ENCODE assay signal across 8 mouse cellular contexts in the genomic region with DNA sequence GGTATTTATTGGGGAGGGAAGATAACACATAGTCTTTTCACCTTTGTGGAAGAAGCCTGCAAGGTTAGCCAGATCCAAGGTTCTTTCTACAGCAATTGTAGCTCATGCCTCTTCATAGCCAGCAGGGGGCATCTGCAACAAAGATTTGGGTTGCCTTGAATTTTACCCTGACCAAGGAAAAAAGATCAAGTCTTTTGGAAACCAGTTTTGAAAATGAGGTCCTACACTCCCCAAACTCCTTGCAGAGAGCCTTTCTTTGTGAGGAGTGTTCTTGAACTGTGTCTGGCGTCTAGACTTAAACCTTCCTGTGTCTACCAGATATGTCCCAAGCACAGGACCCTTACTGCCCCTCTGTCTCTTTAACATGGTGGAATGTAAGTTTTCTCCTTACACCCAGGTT. TPM values are rescaled to one million over a fixed set of nuclear protein-coding genes. Genes with fewer than 3 reads are reported as not detected.
A peak's percentile ranks its signal among the peaks of the same experiment; 100 is the strongest.
DNase-seq lines count a peak whose midpoint lies in the region; ATAC-seq and TF ChIP-seq lines count a peak whose summit lies in the region.

No protein-coding gene starts in this region.

- peak; percentile 46 for TF ChIP-seq CTCF in liver, embryonic 14.5 days (IDR thresholded peaks at IDR 0.05; ENCODE audit: low read depth)
- TF ChIP-seq CTCF in embryonic fibroblast, embryonic 13.5 days (IDR thresholded peaks at IDR 0.05; ENCODE audit: borderline replicate concordance, insufficient read depth, low read length), result no peak

- 52% methylated on average over 1 of the region's 1 CpGs for WGBS in liver, embryonic 14.5 days (ENCODE audit: insufficient replicate concordance)
- WGBS in limb, embryonic 14.5 days, result 75% methylated on average over 1 of the region's 1 CpGs

- no peaks in the 10 kb centered on the region for H3K27me3 ChIP-seq in liver, embryonic 14.5 days (ENCODE audit: control insufficient read depth, insufficient read depth, low read length)
- H3K27me3 ChIP-seq in limb, embryonic 14.5 days (ENCODE audit: control insufficient read depth, insufficient read depth, low read length), result no peaks in the 10 kb centered on the region

- no peak overlapping the region for H3K9ac ChIP-seq in liver, embryonic 14.5 days (replicated peaks)
- H3K9ac ChIP-seq in limb, embryonic 14.5 days (ENCODE audit: low read depth, low read length, severe bottlenecking), result no peak overlapping the region

- H3K4me2 ChIP-seq in liver, embryonic 14.5 days (ENCODE audit: low read depth), result no peak overlapping the region
- H3K4me2 ChIP-seq in limb, embryonic 14.5 days (replicated peaks; ENCODE audit: low read depth, low read length, severe bottlenecking), result no peak overlapping the region

- ATAC-seq in cerebellum, adult (ENCODE audit: insufficient number of reproducible peaks, low FRiP score, low TSS enrichment), result no peak
- ATAC-seq in liver, embryonic 14.5 days (ENCODE audit: insufficient read depth), result no peak
- peak; percentile 34; the same call in 1 of the 2 replicates for ATAC-seq in limb, embryonic 14.5 days (ENCODE audit: low FRiP score, low read depth)

- no peaks in the 10 kb centered on the region for H3K4me1 ChIP-seq in liver, embryonic 14.5 days (replicated peaks; ENCODE audit: control insufficient read depth in 2 of 2, insufficient read depth in 2 of 2, low read length in 1 of 2)
- H3K4me1 ChIP-seq in embryonic fibroblast, embryonic 13.5 days (ENCODE audit: control insufficient read depth, insufficient read depth, low read length), result peaks cover 14% of the 10 kb centered on the region
- H3K4me1 ChIP-seq in limb, embryonic 14.5 days (ENCODE audit: control insufficient read depth, insufficient read depth, low read length), result no peaks in the 10 kb centered on the region

- no peaks in the 10 kb centered on the region for H3K9me3 ChIP-seq in liver, embryonic 14.5 days (ENCODE audit: control insufficient read depth, low read length)
- no peaks in the 10 kb centered on the region for H3K9me3 ChIP-seq in limb, embryonic 14.5 days (ENCODE audit: control insufficient read depth, low read length)

- no peaks in the 10 kb centered on the region for H3K36me3 ChIP-seq in liver, embryonic 14.5 days (replicated peaks; ENCODE audit: control insufficient read depth, insufficient read depth, low read depth)
- H3K36me3 ChIP-seq in limb, embryonic 14.5 days (ENCODE audit: control insufficient read depth, insufficient read depth, low read length), result no peaks in the 10 kb centered on the region

- no peak overlapping the region for H3K4me3 ChIP-seq in liver, embryonic 14.5 days (ENCODE audit: insufficient read depth in 1 of 2, low read depth in 2 of 2, low read length in 2 of 2)
- H3K4me3 ChIP-seq in embryonic fibroblast, embryonic 13.5 days (ENCODE audit: insufficient read depth, low read length), result no peak overlapping the region
- H3K4me3 ChIP-seq in limb, embryonic 14.5 days (replicated peaks; ENCODE audit: low read length), result no peak overlapping the region

- no peak overlapping the region for H3K27ac ChIP-seq in liver, embryonic 14.5 days
- peak overlapping the region; percentile 40; the same call in 1 of the 2 replicates for H3K27ac ChIP-seq in embryonic fibroblast, embryonic 13.5 days (ENCODE audit: insufficient read depth, low read length)
- H3K27ac ChIP-seq in limb, embryonic 14.5 days (replicated peaks; ENCODE audit: low read depth, low read length), result no peak overlapping the region

- peak; percentile 2 for DNase-seq in cerebellum, adult 8-10 months
- no peak for DNase-seq in liver, embryonic 14.5 days (ENCODE audit: low read depth in 3 of 3, low spot score in 3 of 3)
- no peak for DNase-seq in liver
- peak; percentile 60 for DNase-seq in limb, embryonic 14.5 days (ENCODE audit: low spot score)
- DNase-seq in right cerebral cortex, postnatal 10 days (ENCODE audit: low spot score in 2 of 2), result peak; percentile 34 to 52
- no peak for DNase-seq in thymus, postnatal 4 days

- TF ChIP-seq POLR2A in embryonic fibroblast, embryonic 13.5 days (IDR thresholded peaks at IDR 0.05; ENCODE audit: low read depth, low read length), result no peak
- TF ChIP-seq POLR2A in limb, embryonic 14.5 days (IDR thresholded peaks at IDR 0.05; ENCODE audit: borderline replicate concordance, extremely low read depth, insufficient read depth, insufficient read length), result no peak

- no peak for TF ChIP-seq EP300 in liver, embryonic 14.5 days (IDR thresholded peaks at IDR 0.05; ENCODE audit: low read depth)

RNA-seq across cellular contexts. Expression of a gene that starts 15.4 kb away (rescaled TPM):
- 0.21 and 0.30 TPM in 2 replicates for polyA plus RNA-seq in liver, embryonic 14.5 days (2012; rRNA removed)
- 0.15 and 0.42 TPM in 2 replicates for polyA plus RNA-seq in liver, embryonic 14.5 days (2014; fragmentation: Nextera tagmentation; extraction: Ambion mirVana)
- 1.9 and 2.6 TPM in 2 replicates for polyA plus RNA-seq in embryonic fibroblast, embryonic 13.5 days (2011; ENCODE audit: insufficient read length, low read depth, missing spikeins)
- 9.2 and 10.3 TPM in 2 replicates for polyA plus RNA-seq in limb, embryonic 14.5 days (2012; rRNA removed)
- 5.7 and 6.5 TPM in 2 replicates for polyA plus RNA-seq in limb, embryonic 14.5 days (2014; fragmentation: Nextera tagmentation; extraction: Ambion mirVana)

Comparison
In these comparisons a context has a peak if more than half of its experiments do, and no peak if none do; other contexts are left out.
1. DNase-seq: peak in cerebellum, adult 8-10 months (single experiment), limb, embryonic 14.5 days (single experiment) and right cerebral cortex, postnatal 10 days (2 of 2); none in liver, embryonic 14.5 days (0 of 3), liver (single experiment) and thymus, postnatal 4 days (single experiment).